Mouse (Mus musculus) G1E (cell line): ENCODE data around the gene Map4.

Experiments
- CTCF ChIP-seq: IDR thresholded peaks from 2 replicates; pipeline ENCODE4 v1.5.1; 2012; ENCODE audit warnings: low read depth, low read length, inconsistent platforms, mixed read lengths
- GATA1 ChIP-seq: IDR thresholded peaks from 2 replicates; pipeline ENCODE4 v1.6.1; 2012; ENCODE audit warnings: borderline replicate concordance, low read length, inconsistent platforms, mixed read lengths
- POLR2AphosphoS5 ChIP-seq: IDR thresholded peaks from 2 replicates; pipeline ENCODE4 v1.6.1; 2012; ENCODE audit warnings: low read depth, low read length, inconsistent platforms; ENCODE audit not compliant: insufficient replicate concordance
- TAL1 ChIP-seq: conservative IDR thresholded peaks from 2 replicates; pipeline ENCODE4 v1.6.1; 2012; ENCODE audit warnings: low read depth, low read length, inconsistent platforms, mixed read lengths

- no peak for TF ChIP-seq CTCF
- no peak for TF ChIP-seq POLR2AphosphoS5
- TF ChIP-seq TAL1 = no peak
- TF ChIP-seq GATA1 = no peak
Observed at GRCm38 (mm10) chr9:110060761-110061160, 129.5 kb downstream of the Map4 start.
